Mouse (Mus musculus): ENCODE results near the gene Rxrg.

DNA sequence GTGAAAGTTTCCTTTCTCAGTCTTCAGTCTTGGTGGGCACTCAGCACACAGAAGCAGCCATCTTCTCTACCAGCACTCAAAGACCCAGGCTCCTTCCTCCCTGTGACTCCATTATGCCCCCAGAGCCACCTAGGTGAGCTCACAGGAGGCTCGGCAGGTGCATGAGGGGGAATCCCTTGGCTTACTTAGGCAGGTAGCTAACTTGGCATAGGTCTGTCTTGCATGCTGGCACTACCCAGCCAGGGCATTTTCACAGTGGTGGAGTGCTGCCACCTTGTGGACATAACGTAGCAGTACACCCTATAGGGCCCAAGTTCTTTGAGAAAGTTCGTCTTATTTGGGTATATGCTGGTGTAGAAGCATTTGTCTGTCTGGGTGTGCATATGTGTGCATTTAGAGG is 38.8 kb downstream of the Rxrg start:
- TF ChIP-seq CTCF (IDR thresholded peaks at IDR 0.05; ENCODE audit: low read depth): peak; percentile 97
- no peak for TF ChIP-seq EP300 (IDR thresholded peaks at IDR 0.05; ENCODE audit: low read depth)
